ENCODE assay signal across 31 mouse cellular contexts in genomic region chr11:20116701-20117100, GRCm38 (mm10). TPM values are rescaled to one million over a fixed set of nuclear protein-coding genes. Genes with fewer than 3 reads are reported as not detected.
DNase-seq lines count a peak whose midpoint lies in the region; ATAC-seq and TF ChIP-seq lines count a peak whose summit lies in the region.
"Had no signal": no experiment of that assay in that cellular context is flagged by ENCODE, and none has a peak within 500 bp of the region (broad histone marks: within the 10 kb centered on the region; RNA-seq: fewer than 3 reads in every experiment).

No protein-coding gene starts in this region.

- 75% methylated on average over 4 of the region's 4 CpGs for WGBS in intestine, postnatal 0 days
- 89% methylated on average over 4 of the region's 4 CpGs for WGBS in intestine, embryonic 16.5 days
- WGBS in small intestine, adult 2 months = 82% methylated on average over 4 of the region's 4 CpGs
- 93% methylated on average over 4 of the region's 4 CpGs for WGBS in cerebellum, adult 2 months

- no peaks in the 10 kb centered on the region for H3K9me3 ChIP-seq in intestine, postnatal 0 days (ENCODE audit: control insufficient read depth)
- no peaks in the 10 kb centered on the region for H3K9me3 ChIP-seq in intestine, embryonic 16.5 days (ENCODE audit: control insufficient read depth, low read length)
- H3K9me3 ChIP-seq in ES-Bruce4 (replicated peaks; ENCODE audit: control insufficient read depth, insufficient read depth, low read length, poor library complexity, severe bottlenecking) = no peaks in the 10 kb centered on the region
- H3K9me3 ChIP-seq: embryonic facial prominence, embryonic 12.5 days; G1E; heart, embryonic 13.5 days; hindbrain, embryonic 10.5 days; liver, embryonic 12.5 days; megakaryocyte, embryonic 14.5 days; midbrain, embryonic 12.5 days; stomach, embryonic 15.5 days had no signal

- H3K36me3 ChIP-seq in intestine, postnatal 0 days (ENCODE audit: control insufficient read depth, insufficient read depth) = no peaks in the 10 kb centered on the region
- no peaks in the 10 kb centered on the region for H3K36me3 ChIP-seq in intestine, embryonic 16.5 days (ENCODE audit: control insufficient read depth, insufficient read depth, low read length)
- no peaks in the 10 kb centered on the region for H3K36me3 ChIP-seq in ES-Bruce4 (ENCODE audit: control insufficient read depth, insufficient read depth, low read length, poor library complexity, severe bottlenecking)
- H3K36me3 ChIP-seq in small intestine, adult 2 months (ENCODE audit: control insufficient read depth, insufficient read depth, low read length) = no peaks in the 10 kb centered on the region
- H3K36me3 ChIP-seq: embryonic facial prominence, embryonic 12.5 days; hindbrain, embryonic 10.5 days; liver, embryonic 12.5 days; midbrain, embryonic 12.5 days; stomach, embryonic 15.5 days had no signal

- peak; percentile 47 for DNase-seq in adrenal gland, adult 8-10 months
- DNase-seq in right cerebral cortex, adult 2 months (ENCODE audit: low spot score in 2 of 2) = no peak
- DNase-seq in cerebellum, adult 2 months = no peak
- DNase-seq: cerebellum, adult 9-10 months; cerebellum, postnatal 36 days; embryo, embryonic 11 days; forebrain, postnatal 0 days; heart, postnatal 14 days; kidney, adult 8-10 months; kidney, postnatal 4 days; layer of hippocampus, adult 9-11 months; lung, adult 18-20 months; lung, postnatal 4 days; right cerebral cortex, postnatal 14 days; thymus, postnatal 25 days had no signal

- no peak overlapping the region for H3K4me3 ChIP-seq in intestine, postnatal 0 days (ENCODE audit: low read depth, low read length)
- no peak overlapping the region for H3K4me3 ChIP-seq in intestine, embryonic 16.5 days (ENCODE audit: low read length)
- no peak overlapping the region for H3K4me3 ChIP-seq in ES-Bruce4 (ENCODE audit: low read depth, low read length)
- H3K4me3 ChIP-seq in small intestine, adult 2 months (ENCODE audit: low read depth, low read length) = no peak overlapping the region
- H3K4me3 ChIP-seq in cerebellum, adult 2 months (replicated peaks; ENCODE audit: insufficient read depth, low read depth, low read length) = no peak overlapping the region
- H3K4me3 ChIP-seq: embryonic facial prominence, embryonic 12.5 days; heart, embryonic 13.5 days; hindbrain, embryonic 10.5 days; liver, embryonic 12.5 days; megakaryocyte, embryonic 14.5 days; midbrain, embryonic 12.5 days; stomach, embryonic 15.5 days had no signal

- no peak for ATAC-seq in intestine, postnatal 0 days
- no peak for ATAC-seq in intestine, embryonic 16.5 days
- ATAC-seq: forebrain, postnatal 0 days; hindbrain, embryonic 16.5 days; liver, embryonic 12.5 days; lung, postnatal 0 days had no signal

- no peaks in the 10 kb centered on the region for H3K27me3 ChIP-seq in intestine, postnatal 0 days (replicated peaks; ENCODE audit: control insufficient read depth, insufficient read depth, low read length)
- H3K27me3 ChIP-seq in intestine, embryonic 16.5 days (replicated peaks; ENCODE audit: control insufficient read depth, insufficient read depth, low read length) = no peaks in the 10 kb centered on the region
- no peaks in the 10 kb centered on the region for H3K27me3 ChIP-seq in ES-Bruce4 (ENCODE audit: control insufficient read depth, insufficient read depth, low read length, poor library complexity, severe bottlenecking)
- no peaks in the 10 kb centered on the region for H3K27me3 ChIP-seq in small intestine, adult 2 months (ENCODE audit: control insufficient read depth, insufficient read depth, low read length)
- H3K27me3 ChIP-seq in cerebellum, adult 2 months (ENCODE audit: control insufficient read depth, insufficient read depth, low read length) = no peaks in the 10 kb centered on the region
- H3K27me3 ChIP-seq: CH12.LX; embryonic facial prominence, embryonic 12.5 days; heart, embryonic 13.5 days; liver, embryonic 12.5 days; megakaryocyte, embryonic 14.5 days; midbrain, embryonic 12.5 days; stomach, embryonic 15.5 days had no signal

- no peak overlapping the region for H3K4me2 ChIP-seq in intestine, postnatal 0 days (replicated peaks; ENCODE audit: low read depth)
- H3K4me2 ChIP-seq in intestine, embryonic 16.5 days (ENCODE audit: low read depth, low read length) = no peak overlapping the region
- H3K4me2 ChIP-seq: embryonic facial prominence, embryonic 12.5 days; heart, embryonic 13.5 days; liver, embryonic 12.5 days; midbrain, embryonic 12.5 days; stomach, embryonic 15.5 days had no signal

- no peak for TF ChIP-seq EP300 in ES-Bruce4 (IDR thresholded peaks at IDR 0.05; ENCODE audit: insufficient read depth, low read depth, low read length)

- H3K9ac ChIP-seq in intestine, postnatal 0 days (ENCODE audit: low read depth, low read length) = no peak overlapping the region
- no peak overlapping the region for H3K9ac ChIP-seq in intestine, embryonic 16.5 days (ENCODE audit: low read depth, low read length)
- H3K9ac ChIP-seq in ES-Bruce4 (ENCODE audit: low read depth, poor library complexity, severe bottlenecking) = no peak overlapping the region
- H3K9ac ChIP-seq: embryonic facial prominence, embryonic 12.5 days; forebrain, postnatal 0 days; heart, embryonic 13.5 days; liver, embryonic 12.5 days; midbrain, embryonic 12.5 days; stomach, embryonic 15.5 days had no signal

- TF ChIP-seq POLR2A in ES-Bruce4 (IDR thresholded peaks at IDR 0.05; ENCODE audit: insufficient read depth, low read length) = no peak
- no peak for TF ChIP-seq POLR2A in small intestine, adult 2 months (IDR thresholded peaks at IDR 0.05; ENCODE audit: low read depth, low read length)
- TF ChIP-seq POLR2A in cerebellum, adult 2 months (IDR thresholded peaks at IDR 0.05; ENCODE audit: borderline replicate concordance, insufficient read depth, low read length) = no peak

- TF ChIP-seq CTCF in intestine, postnatal 0 days (IDR thresholded peaks at IDR 0.05; ENCODE audit: low read depth) = no peak
- no peak for TF ChIP-seq CTCF in ES-Bruce4 (IDR thresholded peaks at IDR 0.05; ENCODE audit: low read depth, low read length)
- no peak for TF ChIP-seq CTCF in small intestine, adult 2 months (IDR thresholded peaks at IDR 0.05; ENCODE audit: extremely low read depth, insufficient read length, insufficient replicate concordance, low read depth, low read length)
- no peak for TF ChIP-seq CTCF in cerebellum, adult 2 months (IDR thresholded peaks at IDR 0.05; ENCODE audit: borderline replicate concordance, insufficient read depth, low read depth, low read length)

- H3K27ac ChIP-seq in intestine, postnatal 0 days (ENCODE audit: low read depth, low read length) = peak overlapping the region; percentile 57; the same call in 1 of the 2 replicates
- H3K27ac ChIP-seq in intestine, embryonic 16.5 days (ENCODE audit: low read length) = no peak overlapping the region
- H3K27ac ChIP-seq in ES-Bruce4 (ENCODE audit: insufficient read depth, low read length) = peak overlapping the region; percentile 74
- H3K27ac ChIP-seq in small intestine, adult 2 months (ENCODE audit: insufficient read depth, low read depth, low read length) = peak overlapping the region; percentile 64
- no peak overlapping the region for H3K27ac ChIP-seq in cerebellum, adult 2 months (ENCODE audit: insufficient read depth, low read length)
- H3K27ac ChIP-seq: embryonic facial prominence, embryonic 12.5 days; heart, embryonic 13.5 days; hindbrain, embryonic 10.5 days; kidney, postnatal 0 days; midbrain, embryonic 12.5 days; stomach, embryonic 15.5 days had no signal

- H3K4me1 ChIP-seq in intestine, postnatal 0 days (replicated peaks; ENCODE audit: control insufficient read depth, insufficient read depth, low read length) = peaks cover 6% of the 10 kb centered on the region
- peaks cover 1% of the 10 kb centered on the region; the same call in 1 of the 2 replicates for H3K4me1 ChIP-seq in intestine, embryonic 16.5 days (ENCODE audit: control insufficient read depth, insufficient read depth, low read length)
- no peaks in the 10 kb centered on the region for H3K4me1 ChIP-seq in ES-Bruce4 (ENCODE audit: control insufficient read depth, insufficient read depth, low read length)
- peaks cover 2% of the 10 kb centered on the region; the same call in 1 of the 2 replicates for H3K4me1 ChIP-seq in small intestine, adult 2 months (ENCODE audit: control insufficient read depth, insufficient read depth, insufficient read length, low read length)
- no peaks in the 10 kb centered on the region; the same call in 1 of the 2 replicates for H3K4me1 ChIP-seq in cerebellum, adult 2 months (ENCODE audit: control insufficient read depth, insufficient read depth, low read length)
- H3K4me1 ChIP-seq: stomach, embryonic 15.5 days had no signal

RNA-seq across cellular contexts. Expression of gene Actr2, which starts 4.0 kb away (rescaled TPM):
- 109 and 111 TPM in 2 replicates for polyA plus RNA-seq in intestine, postnatal 0 days (2015; fragmentation: Nextera tagmentation; extraction: Ambion mirVana)
- 113 and 120 TPM in 2 replicates for polyA plus RNA-seq in intestine, embryonic 16.5 days (2015; fragmentation: Nextera tagmentation; extraction: Ambion mirVana)
- 315 and 353 TPM in 2 replicates for polyA plus RNA-seq in ES-Bruce4 (2011; ENCODE audit: insufficient read depth, insufficient read length, low read depth, missing spikeins)
- 100 to 1,000 TPM; 136 to 161 (median 154) TPM for total RNA-seq in adrenal gland, adult 8-10 months (2022)
- 4.6 and 10.7 TPM in 2 replicates for polyA plus RNA-seq in small intestine, adult 2 months (2012; rRNA removed)
- 105 and 107 TPM in 2 replicates for polyA plus RNA-seq in cerebellum, adult 2 months (2012; rRNA removed)

Comparison
In these comparisons a context has a peak if more than half of its experiments do, and no peak if none do; other contexts are left out.
1. H3K27ac ChIP-seq: peak in intestine, postnatal 0 days (single experiment), ES-Bruce4 (single experiment) and small intestine, adult 2 months (single experiment); none in intestine, embryonic 16.5 days (single experiment) and cerebellum, adult 2 months (single experiment).